ENCODE assay signal across 9 mouse cellular contexts in genomic region chr6:30628152-30628551, GRCm38 (mm10). TPM values are rescaled to one million over a fixed set of nuclear protein-coding genes. Genes with fewer than 3 reads are reported as not detected.
DNase-seq lines count a peak whose midpoint lies in the region; ATAC-seq lines count a peak whose summit lies in the region.
"Had no signal": no experiment of that assay in that cellular context is flagged by ENCODE, and none has a peak within 500 bp of the region (broad histone marks: within the 10 kb centered on the region; RNA-seq: fewer than 3 reads in every experiment).

No protein-coding gene starts in this region.

- H3K36me3 ChIP-seq in embryonic facial prominence, embryonic 13.5 days, result no peaks in the 10 kb centered on the region
- H3K36me3 ChIP-seq in limb, embryonic 12.5 days, result no peaks in the 10 kb centered on the region
- no peaks in the 10 kb centered on the region for H3K36me3 ChIP-seq in heart, embryonic 11.5 days (ENCODE audit: control insufficient read depth, insufficient read depth, low read length)

- WGBS in embryonic facial prominence, embryonic 13.5 days, result 33% methylated on average over 6 of the region's 6 CpGs
- WGBS in limb, embryonic 12.5 days, result 31% methylated on average over 6 of the region's 6 CpGs
- WGBS in heart, embryonic 11.5 days (ENCODE audit: insufficient replicate concordance), result 56% methylated on average over 6 of the region's 6 CpGs

- no peaks in the 10 kb centered on the region for H3K27me3 ChIP-seq in embryonic facial prominence, embryonic 13.5 days
- H3K27me3 ChIP-seq in limb, embryonic 12.5 days, result no peaks in the 10 kb centered on the region
- H3K27me3 ChIP-seq in heart, embryonic 11.5 days (ENCODE audit: control insufficient read depth, insufficient read depth, low read length), result no peaks in the 10 kb centered on the region

- no peaks in the 10 kb centered on the region for H3K9me3 ChIP-seq in embryonic facial prominence, embryonic 13.5 days
- no peaks in the 10 kb centered on the region for H3K9me3 ChIP-seq in limb, embryonic 12.5 days
- no peaks in the 10 kb centered on the region for H3K9me3 ChIP-seq in heart, embryonic 11.5 days (replicated peaks; ENCODE audit: control insufficient read depth, low read length)

- H3K9ac ChIP-seq in embryonic facial prominence, embryonic 13.5 days, result no peak overlapping the region
- H3K9ac ChIP-seq in limb, embryonic 12.5 days (replicated peaks), result no peak overlapping the region
- no peak overlapping the region for H3K9ac ChIP-seq in heart, embryonic 11.5 days (ENCODE audit: low read depth, low read length)

- H3K4me2 ChIP-seq in embryonic facial prominence, embryonic 13.5 days, result no peak overlapping the region
- H3K4me2 ChIP-seq in limb, embryonic 12.5 days, result no peak overlapping the region
- H3K4me2 ChIP-seq in heart, embryonic 11.5 days, result no peak overlapping the region

- 0 out of 2 replicates have a peak, but pooled peaks have one; percentile 45 for ATAC-seq in embryonic facial prominence, embryonic 13.5 days (ENCODE audit: insufficient number of reproducible peaks, insufficient read depth, low FRiP score, low TSS enrichment, low read depth)
- ATAC-seq in limb, embryonic 12.5 days (ENCODE audit: insufficient number of reproducible peaks, insufficient read depth, low FRiP score, low TSS enrichment, low read depth), result peak; percentile 8; the same call in 1 of the 2 replicates
- ATAC-seq in heart, embryonic 11.5 days (replicated peaks; ENCODE audit: insufficient number of reproducible peaks, low FRiP score, low TSS enrichment), result no peak

- no peak overlapping the region for H3K4me3 ChIP-seq in embryonic facial prominence, embryonic 13.5 days
- H3K4me3 ChIP-seq in limb, embryonic 12.5 days (replicated peaks), result no peak overlapping the region
- H3K4me3 ChIP-seq in heart, embryonic 11.5 days (ENCODE audit: low read depth, low read length), result no peak overlapping the region
- H3K4me3 ChIP-seq: megakaryocyte, embryonic 14.5 days had no signal

- H3K27ac ChIP-seq in embryonic facial prominence, embryonic 13.5 days, result peak overlapping the region; percentile 9; the same call in 1 of the 2 replicates
- peak overlapping the region; percentile 74; the same call in 1 of the 2 replicates for H3K27ac ChIP-seq in limb, embryonic 12.5 days
- no peak overlapping the region for H3K27ac ChIP-seq in heart, embryonic 11.5 days (ENCODE audit: low read depth, low read length)

- DNase-seq in right cerebral cortex, adult 18-20 months, result peak; percentile 20
- no peak for DNase-seq in right cerebral cortex, postnatal 4 days
- DNase-seq in right cerebral cortex, postnatal 25 days, result peak; percentile 23
- DNase-seq in lung, adult 18-20 months, result no peak
- no peak for DNase-seq in thymus, adult 18-20 months

- H3K4me1 ChIP-seq in embryonic facial prominence, embryonic 13.5 days, result peaks cover 26% of the 10 kb centered on the region
- peaks cover 23% of the 10 kb centered on the region for H3K4me1 ChIP-seq in limb, embryonic 12.5 days (replicated peaks)
- H3K4me1 ChIP-seq in heart, embryonic 11.5 days (ENCODE audit: control insufficient read depth, insufficient read depth, low read length), result peaks cover 15% of the 10 kb centered on the region; the same call in 1 of the 2 replicates

RNA-seq across cellular contexts. Expression of gene Cpa1, which starts 10.9 kb away (rescaled TPM):
- 0.34 and 0.87 TPM in 2 replicates for polyA plus RNA-seq in embryonic facial prominence, embryonic 13.5 days (2015; fragmentation: Nextera tagmentation; extraction: Ambion mirVana)
- polyA plus RNA-seq in limb, embryonic 12.5 days (2016; fragmentation: Nextera tagmentation; extraction: Ambion mirVana), result 0.40 and 0.64 TPM in 2 replicates
- 2.4 and 2.5 TPM in 2 replicates for polyA plus RNA-seq in heart, embryonic 11.5 days (2014; fragmentation: Nextera tagmentation; extraction: Ambion mirVana)

RNA-seq across cellular contexts. Expression of gene Cpa5, which starts 17.3 kb away (rescaled TPM):
- polyA plus RNA-seq in embryonic facial prominence, embryonic 13.5 days (2015; fragmentation: Nextera tagmentation; extraction: Ambion mirVana), result 0.12 and 0.28 TPM in 2 replicates
- 0.14 and 0.33 TPM in 2 replicates for polyA plus RNA-seq in limb, embryonic 12.5 days (2016; fragmentation: Nextera tagmentation; extraction: Ambion mirVana)
- polyA plus RNA-seq in heart, embryonic 11.5 days (2014; fragmentation: Nextera tagmentation; extraction: Ambion mirVana), result 1.4 and 2.7 TPM in 2 replicates

RNA-seq across cellular contexts. Expression of gene Cpa4, which starts 60.0 kb away (rescaled TPM):
- 0.83 and 1.4 TPM in 2 replicates for polyA plus RNA-seq in embryonic facial prominence, embryonic 13.5 days (2015; fragmentation: Nextera tagmentation; extraction: Ambion mirVana)
- 1.9 TPM in 2 replicates for polyA plus RNA-seq in limb, embryonic 12.5 days (2016; fragmentation: Nextera tagmentation; extraction: Ambion mirVana)
- polyA plus RNA-seq in heart, embryonic 11.5 days (2014; fragmentation: Nextera tagmentation; extraction: Ambion mirVana), result 2.4 TPM in 2 replicates

Comparison
In these comparisons a context has a peak if more than half of its experiments do, and no peak if none do; other contexts are left out.
1. DNase-seq: peak in right cerebral cortex, adult 18-20 months (single experiment) and right cerebral cortex, postnatal 25 days (single experiment); none in right cerebral cortex, postnatal 4 days (single experiment), lung, adult 18-20 months (0 of 2) and thymus, adult 18-20 months (0 of 2).